Mouse (Mus musculus) urinary bladder, postnatal 25 days (tissue): ENCODE measurements around the gene Aff1.

Source experiments
- DNase-seq: peaks from one replicate; pipeline ENCODE4 v3.0.0; 2022; ENCODE audit warnings: low spot score

Aff1 gene

GRCm38 (mm10) chr5:103838550-103839264 lies 146.5 kb downstream of the Aff1 start:
- DNase-seq, result no peak

- DNase-seq, result no peak
Measured at GRCm38 (mm10) chr5:103839265-103839626, 147.1 kb downstream of the Aff1 start.

DNA sequence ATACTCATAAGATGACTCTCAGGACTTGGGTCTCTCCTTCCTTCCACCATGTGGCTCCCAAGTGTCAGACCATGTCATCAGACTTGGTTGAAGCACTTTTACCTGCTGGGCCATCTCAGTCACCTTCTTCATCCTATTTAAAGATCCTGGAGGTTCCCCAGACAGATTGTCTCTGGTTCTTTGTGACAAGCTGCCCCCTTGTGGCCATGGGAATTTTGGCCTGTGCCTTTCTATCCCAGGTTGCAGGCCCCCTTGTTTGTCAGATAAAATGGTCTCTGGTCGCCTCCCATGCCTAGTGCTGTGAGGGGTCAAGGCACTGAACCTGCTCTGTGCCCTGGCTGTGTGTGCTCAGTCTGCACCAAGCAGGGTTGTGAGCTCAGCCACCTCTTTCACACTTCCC lies 151.8 kb downstream of the Aff1 start:
- DNase-seq, result peak; percentile 39

- DNase-seq, result no peak
Measured at GRCm38 (mm10) chr5:103845418-103846153, 153.4 kb downstream of the Aff1 start.

DNA sequence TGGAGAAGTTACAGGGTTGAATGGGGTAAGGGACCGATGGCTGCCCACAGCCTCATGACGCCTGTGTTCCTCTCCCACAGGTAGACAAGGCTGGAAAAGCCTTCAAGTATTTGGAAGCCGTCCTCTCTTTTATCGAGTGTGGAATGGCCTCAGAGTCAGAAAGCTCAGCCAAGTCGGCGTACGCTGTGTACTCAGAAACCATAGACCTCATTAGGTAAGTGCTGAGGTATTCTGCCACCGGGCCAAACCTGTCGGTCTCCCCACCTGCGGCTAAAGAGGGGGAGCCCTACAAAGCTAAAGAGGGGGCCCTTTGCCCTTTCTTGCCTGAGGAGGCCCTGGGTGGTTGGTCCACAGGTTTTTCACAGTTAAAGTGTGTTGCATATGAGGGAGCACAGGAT lies 154.0 kb downstream of the Aff1 start:
- no peak for DNase-seq

DNA sequence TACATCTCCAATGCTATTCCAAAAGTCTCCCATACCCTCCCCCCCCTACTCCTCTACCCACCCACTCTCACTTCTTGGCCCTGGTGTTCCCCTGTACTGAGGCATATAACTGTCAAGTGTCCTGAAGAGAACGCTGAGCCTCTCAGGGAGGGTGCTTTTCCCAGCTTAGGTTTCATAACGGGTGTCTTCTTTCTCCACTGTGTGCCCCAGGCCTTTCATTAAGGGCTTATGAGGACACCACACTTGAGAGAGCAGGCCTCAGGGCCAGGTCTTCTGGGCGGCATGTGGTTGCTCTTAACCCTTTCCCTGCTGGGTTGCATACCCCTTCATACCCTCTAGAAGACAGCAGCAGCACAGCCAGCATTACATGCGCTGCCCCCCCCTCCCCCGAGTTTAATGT lies 154.4 kb downstream of the Aff1 start:
- no peak for DNase-seq

DNA sequence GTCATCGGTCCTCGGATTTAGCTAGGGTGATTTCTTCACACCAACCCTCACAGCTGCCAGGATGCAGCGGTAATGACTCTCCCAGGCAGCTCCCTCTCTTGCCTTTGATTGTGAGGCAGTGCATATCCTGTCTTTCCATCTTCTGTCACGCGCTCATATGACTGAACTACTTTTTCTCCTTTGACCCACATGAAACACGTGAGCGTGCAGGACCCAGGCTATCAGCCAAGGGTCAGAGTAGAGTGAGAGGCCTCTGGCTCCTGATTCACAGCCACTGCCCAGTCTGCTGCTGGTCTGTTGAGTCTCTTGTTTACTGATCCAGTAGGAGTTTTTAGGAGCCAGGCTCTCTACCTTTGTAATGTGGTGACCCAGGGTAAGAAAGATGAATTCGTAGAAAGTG lies 156.4 kb downstream of the Aff1 start:
- DNase-seq, result no peak

DNA sequence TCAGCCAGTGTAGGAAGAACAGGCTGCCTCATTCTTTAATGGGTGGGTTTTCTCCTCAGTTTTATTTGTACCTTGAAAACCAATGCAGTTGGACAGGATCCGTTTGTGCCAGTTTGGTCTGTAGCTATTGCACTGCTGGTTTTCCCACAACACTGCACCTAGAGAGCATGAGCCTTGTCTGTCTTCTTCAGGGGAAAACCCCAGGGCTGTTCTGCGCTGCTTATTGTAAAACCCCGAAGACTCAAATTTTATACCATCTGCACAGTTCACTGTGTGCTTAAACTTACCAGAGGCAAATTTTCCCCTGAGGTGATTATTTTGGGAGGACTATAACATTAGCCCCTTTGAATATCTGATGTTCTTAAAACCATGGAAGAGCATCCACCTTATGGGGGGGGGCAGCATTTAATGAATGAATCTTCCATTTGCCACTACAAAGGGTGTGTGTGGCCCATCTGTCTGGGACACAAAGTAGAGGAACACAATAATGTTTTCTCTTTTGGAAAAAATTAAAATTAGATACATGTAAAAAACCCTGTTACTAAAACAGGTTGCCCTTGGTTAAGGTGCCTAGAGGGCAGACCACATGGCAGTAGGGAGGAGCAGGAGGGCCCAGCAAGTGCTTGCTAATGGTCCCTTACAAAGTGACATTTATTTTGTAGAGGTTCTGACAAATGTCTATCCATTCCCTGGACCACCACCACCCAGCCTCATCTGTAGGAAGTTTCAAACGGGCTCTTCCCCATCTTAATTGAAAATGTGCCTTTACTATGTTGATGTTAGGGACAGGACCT lies 160.8 kb downstream of the Aff1 start:
- no peak for DNase-seq

DNA sequence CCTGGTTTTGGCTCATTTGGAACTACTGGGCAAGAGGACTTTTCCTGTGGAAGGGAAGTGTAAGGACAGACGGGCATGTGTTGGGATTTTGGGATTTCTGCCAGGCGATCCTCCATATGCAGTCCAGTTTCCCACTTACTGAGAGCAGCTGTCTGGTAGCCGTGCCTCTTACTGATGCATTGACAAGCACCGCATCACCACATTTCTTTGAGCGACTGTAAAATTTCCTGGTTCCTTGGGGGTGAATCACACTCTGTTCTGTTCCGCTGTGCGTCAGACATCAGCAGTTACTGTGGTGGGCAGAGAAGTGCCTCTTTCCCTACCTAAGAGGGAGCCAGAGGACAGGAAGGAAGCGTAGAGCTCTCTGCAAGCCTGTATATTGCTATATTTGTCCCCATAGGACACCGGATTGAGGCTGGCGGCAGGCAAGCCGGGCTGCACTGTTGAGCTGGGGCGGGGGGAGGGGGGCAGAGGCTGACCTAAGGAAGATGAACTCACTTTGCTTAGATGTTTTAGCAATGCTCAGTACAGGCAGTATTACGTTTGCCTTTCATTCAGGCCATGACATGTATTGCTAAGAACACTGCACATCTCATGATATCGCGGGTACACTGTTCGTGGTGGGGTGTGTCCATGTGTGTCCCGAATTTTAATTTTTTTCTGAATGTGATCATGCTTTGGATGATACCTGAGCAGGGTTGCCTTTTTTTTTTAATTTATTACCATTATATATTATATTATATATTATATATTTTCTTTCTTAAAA lies 162.1 kb downstream of the Aff1 start:
- DNase-seq, result no peak

GRCm38 (mm10) chr5:103854807-103855194 lies 162.6 kb downstream of the Aff1 start:
- DNase-seq, result no peak

DNA sequence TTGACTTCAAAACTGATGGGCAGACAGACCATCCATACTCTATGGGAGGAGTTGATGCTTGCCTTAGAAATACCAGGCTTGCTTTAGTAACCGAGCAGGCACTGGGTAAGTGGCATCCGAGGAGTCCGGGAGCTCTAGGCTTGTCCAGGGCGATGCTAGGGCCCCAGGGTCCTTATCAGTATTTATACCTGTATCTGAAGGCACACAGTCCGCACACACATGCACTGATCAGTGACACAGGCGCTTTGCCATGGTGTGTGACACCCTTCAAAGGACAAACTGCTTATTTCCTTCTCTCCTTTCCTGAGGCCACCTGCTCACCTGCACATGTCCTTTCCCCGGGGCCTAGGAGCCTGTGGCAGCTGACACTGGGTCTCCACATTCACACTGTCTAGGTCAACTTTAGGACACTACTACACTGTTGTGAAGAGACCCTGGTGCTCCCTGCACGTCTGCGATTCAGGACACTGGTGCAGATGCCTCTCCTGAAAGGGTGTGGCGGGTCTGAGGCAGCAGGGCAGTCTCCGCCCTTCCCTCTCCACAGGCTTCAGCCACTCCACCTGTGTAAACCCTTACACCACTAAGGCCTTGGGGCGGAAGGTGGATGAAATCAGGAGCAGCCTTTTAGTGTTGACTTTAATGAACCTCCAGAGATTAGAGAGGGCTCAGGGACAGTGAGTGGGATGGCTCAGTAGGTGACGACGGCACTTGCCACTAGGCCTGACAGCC lies 163.5 kb downstream of the Aff1 start:
- DNase-seq, result no peak

DNA sequence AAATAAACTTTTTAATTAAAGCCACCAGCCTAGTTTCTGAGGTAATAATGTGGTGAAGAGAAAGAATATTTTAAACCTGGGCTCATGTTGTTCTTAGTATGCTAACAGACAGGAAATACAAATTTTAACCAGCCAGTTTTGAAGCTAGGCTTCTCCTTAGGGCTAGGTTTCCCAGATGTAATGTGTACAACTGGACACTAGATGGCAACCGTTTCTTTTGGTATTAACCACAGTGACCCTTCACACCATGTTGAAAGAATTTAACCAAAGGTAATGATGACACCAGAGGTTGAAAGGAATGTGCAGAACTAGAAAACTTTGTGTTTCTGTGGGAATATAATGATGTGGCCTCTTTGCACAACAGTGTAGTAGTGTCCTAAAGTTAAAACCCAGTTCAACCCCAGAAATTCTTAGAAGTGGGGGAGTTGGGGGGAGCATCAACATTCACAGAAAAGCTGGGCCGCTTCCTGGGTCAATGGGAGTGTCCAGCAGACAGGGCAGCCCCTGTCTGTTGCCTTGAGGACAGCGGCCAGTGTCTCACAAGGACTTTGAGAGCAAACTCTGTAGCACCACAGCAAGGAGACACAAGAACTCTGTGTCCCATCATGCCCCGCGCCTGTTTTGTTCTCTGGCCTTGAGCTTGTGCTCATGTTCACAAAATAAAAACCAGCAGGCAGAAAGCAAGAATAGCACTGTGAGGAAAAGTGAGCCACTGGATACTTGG lies 164.3 kb downstream of the Aff1 start:
- DNase-seq, result no peak

DNA sequence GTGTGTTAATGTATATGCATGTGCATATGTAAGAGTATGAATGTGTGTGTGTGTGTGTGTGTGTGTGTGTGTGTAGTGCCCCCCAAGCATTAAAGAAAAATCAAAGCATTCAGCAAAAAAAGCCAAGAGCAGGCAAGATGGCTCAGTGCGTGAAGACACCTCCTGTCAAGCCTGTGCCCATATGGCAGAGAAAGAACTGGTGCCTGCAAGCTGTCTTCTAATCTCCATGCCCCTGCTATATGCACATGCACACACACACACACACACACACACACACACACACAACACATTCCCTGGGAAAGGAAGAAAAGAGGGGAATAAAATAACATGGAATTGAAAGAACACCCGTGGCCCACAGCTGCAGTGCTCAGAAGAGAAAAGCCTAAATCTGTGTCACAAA lies 165.0 kb downstream of the Aff1 start:
- no peak for DNase-seq

DNA sequence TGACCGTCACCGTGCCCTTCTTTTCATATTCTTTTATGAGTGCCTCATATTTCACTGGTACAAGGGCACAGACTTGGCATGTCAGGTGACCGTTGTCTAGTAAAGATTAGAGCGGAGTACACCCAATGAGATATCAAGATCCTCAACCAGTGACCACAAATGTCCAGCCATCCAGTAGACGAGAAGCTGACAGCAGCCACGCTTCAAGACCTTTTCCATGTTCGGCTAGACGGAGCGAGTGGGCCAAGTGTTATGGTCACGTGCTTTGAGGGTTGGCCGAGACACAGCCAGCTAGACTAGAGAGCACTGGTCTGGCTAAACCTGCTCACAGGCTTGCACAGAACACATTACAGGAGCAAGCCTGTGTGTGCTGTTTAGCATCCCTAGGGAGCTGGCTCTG lies 168.4 kb downstream of the Aff1 start:
- DNase-seq, result no peak

DNA sequence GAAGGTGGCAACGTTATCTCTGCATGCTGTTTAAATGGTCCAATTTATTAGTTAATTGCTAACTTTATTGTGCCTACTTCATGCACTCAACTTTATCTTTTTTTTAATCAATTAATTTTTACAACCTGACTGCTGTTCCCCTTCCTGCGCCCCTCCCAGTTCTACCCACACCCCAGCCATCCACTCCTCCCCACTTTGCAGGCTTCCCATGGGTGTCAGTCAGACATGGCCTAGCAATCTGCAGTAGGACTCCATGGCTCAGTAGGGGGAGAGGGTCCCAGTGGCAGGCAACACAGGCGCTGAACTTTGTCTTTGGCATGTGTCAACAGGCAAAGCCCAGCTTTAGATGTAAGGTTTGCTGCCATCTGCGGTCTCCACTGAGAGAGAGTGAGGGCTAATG lies 171.6 kb downstream of the Aff1 start:
- DNase-seq, result no peak

DNA sequence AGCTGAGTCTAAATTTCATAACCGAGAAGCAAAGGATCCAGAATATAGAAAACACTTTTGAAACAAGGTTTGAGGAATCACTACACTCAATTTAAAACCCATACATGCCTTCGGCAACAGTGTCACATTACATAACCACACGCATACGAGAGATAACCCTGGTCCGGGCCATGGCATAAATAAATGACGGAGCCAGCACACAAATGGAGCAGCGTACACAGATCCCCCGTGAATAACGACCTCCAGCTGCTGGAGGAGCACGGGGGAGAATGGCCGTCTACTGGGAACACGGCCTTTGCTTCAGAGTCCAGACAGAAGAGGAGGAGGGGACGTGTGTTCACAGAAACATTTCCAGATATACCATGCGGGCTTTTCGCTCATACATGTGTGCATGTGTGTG lies 197.6 kb downstream of the Aff1 start:
- DNase-seq, result no peak

DNA sequence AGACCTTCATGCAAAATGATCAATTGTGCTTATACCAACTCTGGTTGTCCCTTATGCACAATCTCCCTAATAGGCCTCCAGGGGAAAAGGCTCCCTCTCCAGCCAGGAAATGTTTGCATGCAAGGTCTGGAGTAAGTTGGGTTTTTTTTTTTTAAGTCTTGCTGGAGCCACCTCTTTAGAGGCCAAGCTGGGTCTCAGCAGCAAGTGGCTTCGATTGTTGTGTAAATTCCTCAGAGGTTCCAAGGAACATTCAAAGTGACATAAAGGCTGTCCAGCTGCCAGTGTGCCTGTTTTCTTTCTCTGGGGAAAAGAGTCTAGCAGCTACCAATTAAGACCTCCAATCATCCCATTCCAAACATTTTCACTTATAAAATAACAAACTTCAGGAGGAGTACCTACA lies 206.1 kb downstream of the Aff1 start:
- DNase-seq, result no peak
